Mouse (Mus musculus): ENCODE measurements around the gene Zfp629. TPM values are rescaled to one million over a fixed set of nuclear protein-coding genes. Genes with fewer than 3 reads are reported as not detected.
A peak's percentile ranks its signal among the peaks of the same experiment; 100 is the strongest.

Gene Zfp629
- polyA plus RNA-seq, 1 experiment from 2014 or later = 20.4 TPM

DNA sequence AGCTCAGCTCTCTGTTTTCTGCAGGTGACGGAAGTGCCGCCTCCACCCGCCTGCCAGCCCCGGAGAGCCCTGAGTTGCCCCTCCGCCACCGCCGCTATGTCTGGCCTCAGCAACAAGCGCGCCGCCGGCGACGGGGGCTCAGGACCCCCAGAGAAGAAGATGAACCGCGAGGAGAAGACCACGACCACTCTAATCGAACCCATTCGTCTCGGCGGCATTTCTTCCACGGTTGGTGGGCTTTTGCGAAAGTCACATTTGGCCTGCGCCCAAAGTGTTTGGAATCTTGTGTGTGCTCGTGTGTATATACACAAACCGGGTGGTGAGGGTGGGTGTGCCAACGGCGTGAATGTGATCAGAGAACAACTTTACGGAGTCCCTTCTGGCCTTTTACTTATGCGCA is 26.7 kb downstream of the Zfp629 start:
- H3K4me3 ChIP-seq (ENCODE audit: low read depth, low read length) = peak overlapping the region; percentile 89
- H3K27me3 ChIP-seq (ENCODE audit: control insufficient read depth, insufficient read depth, low read length) = no peaks in the 10 kb centered on the region
- peak overlapping the region; percentile 36; the same call in 1 of the 2 replicates for H3K27ac ChIP-seq (ENCODE audit: low read depth, low read length)
- ATAC-seq (ENCODE audit: low read depth) = no peak
- H3K36me3 ChIP-seq (ENCODE audit: control insufficient read depth, insufficient read depth, low read length) = peaks cover 32% of the 10 kb centered on the region
- 6% methylated on average over 29 of the region's 29 CpGs for WGBS
- H3K4me2 ChIP-seq (ENCODE audit: low read depth, low read length) = peak overlapping the region; percentile 87
- H3K9ac ChIP-seq (replicated peaks; ENCODE audit: low read depth, low read length) = peak overlapping the region; percentile 67
- H3K9me3 ChIP-seq (ENCODE audit: control insufficient read depth, low read length) = no peaks in the 10 kb centered on the region
- H3K4me1 ChIP-seq (ENCODE audit: control insufficient read depth, insufficient read depth, low read length) = peaks cover 15% of the 10 kb centered on the region

GRCm38 (mm10) chr7:127588011-127588871 is 27.4 kb downstream of the Zfp629 start, which contains the start of the genes Ccdc189 and Rnf40:
Ccdc189 (minus strand) TSS chr7:127588595.
Rnf40 (plus strand) TSS chr7:127588767.
- WGBS = under 1% methylated on average over 50 of the region's 50 CpGs
- H3K27ac ChIP-seq (ENCODE audit: low read depth, low read length) = peak within 1 kb of the TSS; percentile 36
- peak; percentile 97 for ATAC-seq (ENCODE audit: low read depth)
- H3K4me2 ChIP-seq (ENCODE audit: low read depth, low read length) = peak within 1 kb of the TSS; percentile 87
- no peaks in the 10 kb centered on the region for H3K9me3 ChIP-seq (ENCODE audit: control insufficient read depth, low read length)
- peaks cover 32% of the 10 kb centered on the region for H3K36me3 ChIP-seq (ENCODE audit: control insufficient read depth, insufficient read depth, low read length)
- peak within 1 kb of the TSS; percentile 89 for H3K4me3 ChIP-seq (ENCODE audit: low read depth, low read length)
- peak within 1 kb of the TSS; percentile 67 for H3K9ac ChIP-seq (replicated peaks; ENCODE audit: low read depth, low read length)
- H3K27me3 ChIP-seq (ENCODE audit: control insufficient read depth, insufficient read depth, low read length) = no peaks in the 10 kb centered on the region
- H3K4me1 ChIP-seq (ENCODE audit: control insufficient read depth, insufficient read depth, low read length) = peaks cover 15% of the 10 kb centered on the region

- Histone ChIP-seq H3K9ac (replicated peaks; ENCODE audit: low read depth, low read length) (no peak overlapping the region), H3K4me3 (ENCODE audit: low read depth, low read length) (no peak overlapping the region; the same call in 1 of the 2 replicates), H3K4me1 (ENCODE audit: control insufficient read depth, insufficient read depth, low read length) (peaks cover 15% of the 10 kb centered on the region), H3K36me3 (ENCODE audit: control insufficient read depth, insufficient read depth, low read length) (peaks cover 33% of the 10 kb centered on the region), H3K4me2 (ENCODE audit: low read depth, low read length) (peak overlapping the region; percentile 52), H3K27ac (ENCODE audit: low read depth, low read length) (no peak overlapping the region), H3K27me3 (ENCODE audit: control insufficient read depth, insufficient read depth, low read length) (no peaks in the 10 kb centered on the region), H3K9me3 (ENCODE audit: control insufficient read depth, low read length) (no peaks in the 10 kb centered on the region)
- ATAC-seq (ENCODE audit: low read depth) = no peak
- WGBS = 71% methylated on average over 5 of the region's 5 CpGs
Observed at GRCm38 (mm10) chr7:127587196-127587595, 28.4 kb downstream of the Zfp629 start.

- no peak overlapping the region for H3K9ac ChIP-seq (replicated peaks; ENCODE audit: low read depth, low read length)
- WGBS = over 99% methylated on average over 6 of the region's 6 CpGs
- H3K9me3 ChIP-seq (ENCODE audit: control insufficient read depth, low read length) = no peaks in the 10 kb centered on the region
- no peaks in the 10 kb centered on the region for H3K27me3 ChIP-seq (ENCODE audit: control insufficient read depth, insufficient read depth, low read length)
- no peak overlapping the region for H3K4me3 ChIP-seq (ENCODE audit: low read depth, low read length)
- no peak overlapping the region for H3K27ac ChIP-seq (ENCODE audit: low read depth, low read length)
- peaks cover 15% of the 10 kb centered on the region for H3K4me1 ChIP-seq (ENCODE audit: control insufficient read depth, insufficient read depth, low read length)
- ATAC-seq (ENCODE audit: low read depth) = no peak
- H3K4me2 ChIP-seq (ENCODE audit: low read depth, low read length) = no peak overlapping the region
- H3K36me3 ChIP-seq (ENCODE audit: control insufficient read depth, insufficient read depth, low read length) = peaks cover 28% of the 10 kb centered on the region
Observed at GRCm38 (mm10) chr7:127586149-127586548, 29.4 kb downstream of the Zfp629 start.

DNA sequence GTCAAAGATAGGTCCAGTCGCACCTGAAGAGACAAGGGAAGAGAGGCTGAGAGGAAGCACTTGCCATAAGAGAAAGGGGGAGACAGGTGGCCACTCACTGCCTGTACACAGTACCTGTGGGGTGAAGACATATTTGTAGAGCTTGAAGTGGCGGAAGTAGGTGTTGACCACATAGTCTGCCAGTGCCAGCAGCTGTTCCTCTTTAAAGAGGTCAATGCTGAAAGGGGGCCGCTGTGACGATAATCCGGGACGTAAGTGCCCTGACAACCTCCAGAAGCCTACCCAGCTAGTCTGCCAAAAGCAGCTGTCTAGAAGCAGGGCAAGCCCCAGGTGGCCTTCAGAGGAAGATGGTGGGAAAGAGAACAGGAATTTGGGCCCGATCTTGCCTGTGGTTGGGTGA is 30.6 kb downstream of the Zfp629 start:
- H3K27ac ChIP-seq (ENCODE audit: low read depth, low read length) = no peak overlapping the region
- peaks cover 15% of the 10 kb centered on the region for H3K4me1 ChIP-seq (ENCODE audit: control insufficient read depth, insufficient read depth, low read length)
- H3K4me3 ChIP-seq (ENCODE audit: low read depth, low read length) = no peak overlapping the region
- no peak overlapping the region for H3K9ac ChIP-seq (replicated peaks; ENCODE audit: low read depth, low read length)
- no peak overlapping the region for H3K4me2 ChIP-seq (ENCODE audit: low read depth, low read length)
- no peak for ATAC-seq (ENCODE audit: low read depth)
- H3K9me3 ChIP-seq (ENCODE audit: control insufficient read depth, low read length) = no peaks in the 10 kb centered on the region
- 84% methylated on average over 7 of the region's 7 CpGs for WGBS
- peaks cover 28% of the 10 kb centered on the region for H3K36me3 ChIP-seq (ENCODE audit: control insufficient read depth, insufficient read depth, low read length)
- H3K27me3 ChIP-seq (ENCODE audit: control insufficient read depth, insufficient read depth, low read length) = no peaks in the 10 kb centered on the region

- Histone ChIP-seq H3K4me2 (ENCODE audit: low read depth, low read length) (no peak overlapping the region), H3K4me1 (ENCODE audit: control insufficient read depth, insufficient read depth, low read length) (peaks cover 8% of the 10 kb centered on the region), H3K9ac (replicated peaks; ENCODE audit: low read depth, low read length) (no peak overlapping the region), H3K9me3 (ENCODE audit: control insufficient read depth, low read length) (no peaks in the 10 kb centered on the region), H3K27me3 (ENCODE audit: control insufficient read depth, insufficient read depth, low read length) (no peaks in the 10 kb centered on the region), H3K36me3 (ENCODE audit: control insufficient read depth, insufficient read depth, low read length) (peaks cover 28% of the 10 kb centered on the region), H3K27ac (ENCODE audit: low read depth, low read length) (no peak overlapping the region), H3K4me3 (ENCODE audit: low read depth, low read length) (no peak overlapping the region)
- WGBS = 95% methylated on average over 6 of the region's 6 CpGs
- ATAC-seq (ENCODE audit: low read depth) = no peak
Observed at GRCm38 (mm10) chr7:127583260-127583659, 32.3 kb downstream of the Zfp629 start.

GRCm38 (mm10) chr7:127574115-127574514 is 41.5 kb downstream of the Zfp629 start:
- H3K36me3 ChIP-seq (ENCODE audit: control insufficient read depth, insufficient read depth, low read length) = peaks cover 5% of the 10 kb centered on the region; the same call in 1 of the 2 replicates
- no peaks in the 10 kb centered on the region for H3K9me3 ChIP-seq (ENCODE audit: control insufficient read depth, low read length)
- H3K4me3 ChIP-seq (ENCODE audit: low read depth, low read length) = peak overlapping the region; percentile 63
- H3K9ac ChIP-seq (replicated peaks; ENCODE audit: low read depth, low read length) = peak overlapping the region; percentile 61; the same call in 1 of the 2 replicates
- no peak for ATAC-seq (ENCODE audit: low read depth)
- H3K27ac ChIP-seq (ENCODE audit: low read depth, low read length) = no peak overlapping the region
- H3K27me3 ChIP-seq (ENCODE audit: control insufficient read depth, insufficient read depth, low read length) = no peaks in the 10 kb centered on the region
- H3K4me1 ChIP-seq (ENCODE audit: control insufficient read depth, insufficient read depth, low read length) = peaks cover 17% of the 10 kb centered on the region
- 23% methylated on average over 7 of the region's 7 CpGs for WGBS
- H3K4me2 ChIP-seq (ENCODE audit: low read depth, low read length) = peak overlapping the region; percentile 87

GRCm38 (mm10) chr7:127573503-127574008 is 42.0 kb downstream of the Zfp629 start:
- peak overlapping the region; percentile 60 for H3K27ac ChIP-seq (ENCODE audit: low read depth, low read length)
- no peaks in the 10 kb centered on the region for H3K27me3 ChIP-seq (ENCODE audit: control insufficient read depth, insufficient read depth, low read length)
- peaks cover 5% of the 10 kb centered on the region; the same call in 1 of the 2 replicates for H3K36me3 ChIP-seq (ENCODE audit: control insufficient read depth, insufficient read depth, low read length)
- WGBS = under 1% methylated on average over 27 of the region's 28 CpGs
- H3K4me2 ChIP-seq (ENCODE audit: low read depth, low read length) = peak overlapping the region; percentile 87
- ATAC-seq (ENCODE audit: low read depth) = peak; percentile 69; the same call in 1 of the 2 replicates
- H3K4me3 ChIP-seq (ENCODE audit: low read depth, low read length) = peak overlapping the region; percentile 63
- no peaks in the 10 kb centered on the region for H3K9me3 ChIP-seq (ENCODE audit: control insufficient read depth, low read length)
- H3K4me1 ChIP-seq (ENCODE audit: control insufficient read depth, insufficient read depth, low read length) = peaks cover 17% of the 10 kb centered on the region
- H3K9ac ChIP-seq (replicated peaks; ENCODE audit: low read depth, low read length) = peak overlapping the region; percentile 61

All from neural tube, embryonic 14.5 days (tissue).